Mouse (Mus musculus): Measurements from ENCODE around the gene Gm20388. TPM values are rescaled to one million over a fixed set of nuclear protein-coding genes. Genes with fewer than 3 reads are reported as not detected.

Gm20388 gene
- total RNA-seq, 2 experiments from 2014 or later, result not detected

GRCm38 (mm10) chr8:124260371-124260770 is 4349.7 kb downstream of the Gm20388 start:
- no peak for DNase-seq (ENCODE audit: low spot score in 2 of 2)

- DNase-seq (ENCODE audit: low spot score in 2 of 2), result no peak
Measured at GRCm38 (mm10) chr8:124263058-124263457, 4352.4 kb downstream of the Gm20388 start.

- DNase-seq (ENCODE audit: low spot score in 2 of 2), result no peak
Measured at GRCm38 (mm10) chr8:124264032-124264431, 4353.4 kb downstream of the Gm20388 start.

GRCm38 (mm10) chr8:124264671-124265070 is 4354.0 kb downstream of the Gm20388 start:
- no peak for DNase-seq (ENCODE audit: low spot score in 2 of 2)

GRCm38 (mm10) chr8:124265130-124265529 is 4354.5 kb downstream of the Gm20388 start:
- DNase-seq (ENCODE audit: low spot score in 2 of 2), result no peak

- DNase-seq (ENCODE audit: low spot score in 2 of 2), result no peak
Measured at GRCm38 (mm10) chr8:124265798-124266197, 4355.2 kb downstream of the Gm20388 start.

- DNase-seq (ENCODE audit: low spot score in 2 of 2), result no peak
Measured at GRCm38 (mm10) chr8:124267206-124267605, 4356.6 kb downstream of the Gm20388 start.

- DNase-seq (ENCODE audit: low spot score in 2 of 2), result no peak
Measured at GRCm38 (mm10) chr8:124270504-124270903, 4359.9 kb downstream of the Gm20388 start.

- DNase-seq (ENCODE audit: low spot score in 2 of 2), result no peak
Measured at GRCm38 (mm10) chr8:124270904-124271303, 4360.3 kb downstream of the Gm20388 start.

- DNase-seq (ENCODE audit: low spot score in 2 of 2), result no peak
Measured at GRCm38 (mm10) chr8:124271518-124271917, 4360.9 kb downstream of the Gm20388 start.

GRCm38 (mm10) chr8:124272792-124273191 is 4362.2 kb downstream of the Gm20388 start:
- DNase-seq (ENCODE audit: low spot score in 2 of 2), result no peak

GRCm38 (mm10) chr8:124273606-124274218 is 4363.1 kb downstream of the Gm20388 start:
- DNase-seq (ENCODE audit: low spot score in 2 of 2), result no peak

- no peak for DNase-seq (ENCODE audit: low spot score in 2 of 2)
Measured at GRCm38 (mm10) chr8:124274441-124275120, 4363.9 kb downstream of the Gm20388 start.

GRCm38 (mm10) chr8:124275377-124276071 is 4364.9 kb downstream of the Gm20388 start:
- peak in 1 of 2 experiments; percentile 56 for DNase-seq (ENCODE audit: low spot score in 2 of 2)

- no peak for DNase-seq (ENCODE audit: low spot score in 2 of 2)
Measured at GRCm38 (mm10) chr8:124277951-124278910, 4367.6 kb downstream of the Gm20388 start.

- no peak for DNase-seq (ENCODE audit: low spot score in 2 of 2)
Measured at GRCm38 (mm10) chr8:124278956-124279689, 4368.5 kb downstream of the Gm20388 start.

- DNase-seq (ENCODE audit: low spot score in 2 of 2), result no peak
Measured at GRCm38 (mm10) chr8:124279690-124279985, 4369.0 kb downstream of the Gm20388 start.

- DNase-seq (ENCODE audit: low spot score in 2 of 2), result peak in 1 of 2 experiments; percentile 52
Measured at GRCm38 (mm10) chr8:124281700-124282541, 4371.3 kb downstream of the Gm20388 start.

- DNase-seq (ENCODE audit: low spot score in 2 of 2), result no peak
Measured at GRCm38 (mm10) chr8:124282878-124283630, 4372.4 kb downstream of the Gm20388 start.
